In genomic region chr17:17843534-17844261, GRCm38 (mm10) we compare ENCODE assay signal across 10 mouse cellular contexts. TPM values are rescaled to one million over a fixed set of nuclear protein-coding genes. Genes with fewer than 3 reads are reported as not detected.
DNase-seq lines count a peak whose midpoint lies in the region; ATAC-seq and TF ChIP-seq lines count a peak whose summit lies in the region.
"Had no signal": no experiment of that assay in that cellular context is flagged by ENCODE, and none has a peak within 500 bp of the region (broad histone marks: within the 10 kb centered on the region; RNA-seq: fewer than 3 reads in every experiment).

No protein-coding gene starts in this region.

- peak; percentile 37 for DNase-seq in limb, embryonic 11.5 days (ENCODE audit: low spot score)
- DNase-seq in limb, embryonic 10.5 days (ENCODE audit: low spot score), result no peak
- DNase-seq in midbrain, postnatal 0 days (ENCODE audit: low spot score), result no peak
- no peak for DNase-seq in retina, embryonic 14.5 days (ENCODE audit: low spot score)
- DNase-seq in urinary bladder, adult 2 months (ENCODE audit: low spot score), result no peak

- no peak for TF ChIP-seq CTCF in midbrain, postnatal 0 days (IDR thresholded peaks at IDR 0.05)

- H3K9me3 ChIP-seq in limb, embryonic 11.5 days (ENCODE audit: control insufficient read depth, low read length), result no peaks in the 10 kb centered on the region
- H3K9me3 ChIP-seq in limb, embryonic 10.5 days (replicated peaks), result no peaks in the 10 kb centered on the region
- H3K9me3 ChIP-seq in embryonic facial prominence, embryonic 13.5 days, result no peaks in the 10 kb centered on the region
- no peaks in the 10 kb centered on the region for H3K9me3 ChIP-seq in hindbrain, embryonic 12.5 days (replicated peaks)
- no peaks in the 10 kb centered on the region for H3K9me3 ChIP-seq in midbrain, postnatal 0 days (ENCODE audit: low read length)

- peak; percentile 32; the same call in 1 of the 2 replicates for ATAC-seq in limb, embryonic 11.5 days (ENCODE audit: insufficient number of reproducible peaks, low FRiP score, low TSS enrichment, low read depth)
- ATAC-seq in embryonic facial prominence, embryonic 13.5 days (ENCODE audit: insufficient number of reproducible peaks, insufficient read depth, low FRiP score, low TSS enrichment, low read depth), result 0 out of 2 replicates have a peak, but pooled peaks have one; percentile 23
- ATAC-seq in hindbrain, embryonic 12.5 days (ENCODE audit: low FRiP score), result peak; percentile 68
- 0 out of 2 replicates have a peak, but pooled peaks have one; percentile 16 for ATAC-seq in midbrain, postnatal 0 days (ENCODE audit: low FRiP score)

- no peak overlapping the region for H3K4me2 ChIP-seq in limb, embryonic 11.5 days (ENCODE audit: low read depth, severe bottlenecking)
- H3K4me2 ChIP-seq in embryonic facial prominence, embryonic 13.5 days, result no peak overlapping the region
- no peak overlapping the region for H3K4me2 ChIP-seq in hindbrain, embryonic 12.5 days (replicated peaks)
- no peak overlapping the region for H3K4me2 ChIP-seq in midbrain, postnatal 0 days (ENCODE audit: low read depth, low read length, poor library complexity, severe bottlenecking)

- no peaks in the 10 kb centered on the region for H3K4me1 ChIP-seq in limb, embryonic 11.5 days (ENCODE audit: control insufficient read depth, insufficient read depth, low read length)
- H3K4me1 ChIP-seq in limb, embryonic 10.5 days, result no peaks in the 10 kb centered on the region; the same call in 1 of the 2 replicates
- H3K4me1 ChIP-seq in embryonic facial prominence, embryonic 13.5 days, result peaks cover under 1% of the 10 kb centered on the region; the same call in 1 of the 2 replicates
- peaks cover 1% of the 10 kb centered on the region; the same call in 1 of the 2 replicates for H3K4me1 ChIP-seq in hindbrain, embryonic 12.5 days
- H3K4me1 ChIP-seq in midbrain, postnatal 0 days (ENCODE audit: insufficient read depth, low read length), result no peaks in the 10 kb centered on the region; the same call in 1 of the 2 replicates

- peaks cover 3% of the 10 kb centered on the region; the same call in 1 of the 2 replicates for H3K27me3 ChIP-seq in limb, embryonic 11.5 days (ENCODE audit: control insufficient read depth, insufficient read depth, low read length)
- H3K27me3 ChIP-seq in limb, embryonic 10.5 days (ENCODE audit: low read depth, poor library complexity, severe bottlenecking), result peaks cover 13% of the 10 kb centered on the region
- no peaks in the 10 kb centered on the region for H3K27me3 ChIP-seq in embryonic facial prominence, embryonic 13.5 days
- H3K27me3 ChIP-seq in hindbrain, embryonic 12.5 days, result peaks cover 6% of the 10 kb centered on the region; the same call in 1 of the 2 replicates
- H3K27me3 ChIP-seq in midbrain, postnatal 0 days (ENCODE audit: insufficient read depth, low read length), result no peaks in the 10 kb centered on the region

- peaks cover 6% of the 10 kb centered on the region; the same call in 1 of the 2 replicates for H3K36me3 ChIP-seq in limb, embryonic 11.5 days (ENCODE audit: control insufficient read depth, insufficient read depth, low read length)
- H3K36me3 ChIP-seq in limb, embryonic 10.5 days, result peaks cover 55% of the 10 kb centered on the region
- peaks cover 42% of the 10 kb centered on the region for H3K36me3 ChIP-seq in embryonic facial prominence, embryonic 13.5 days
- H3K36me3 ChIP-seq in hindbrain, embryonic 12.5 days, result peaks cover 27% of the 10 kb centered on the region; the same call in 1 of the 2 replicates
- peaks cover 3% of the 10 kb centered on the region; the same call in 1 of the 2 replicates for H3K36me3 ChIP-seq in midbrain, postnatal 0 days (ENCODE audit: insufficient read depth, low read length)

- H3K9ac ChIP-seq in limb, embryonic 11.5 days (ENCODE audit: low read length), result no peak overlapping the region
- no peak overlapping the region for H3K9ac ChIP-seq in embryonic facial prominence, embryonic 13.5 days
- H3K9ac ChIP-seq in hindbrain, embryonic 12.5 days, result no peak overlapping the region
- H3K9ac ChIP-seq in midbrain, postnatal 0 days (replicated peaks; ENCODE audit: low read length, poor library complexity, severe bottlenecking), result no peak overlapping the region

- H3K4me3 ChIP-seq in limb, embryonic 11.5 days (ENCODE audit: low read depth, low read length), result no peak overlapping the region
- H3K4me3 ChIP-seq in limb, embryonic 10.5 days, result no peak overlapping the region
- no peak overlapping the region for H3K4me3 ChIP-seq in embryonic facial prominence, embryonic 13.5 days
- H3K4me3 ChIP-seq in hindbrain, embryonic 12.5 days, result no peak overlapping the region
- no peak overlapping the region for H3K4me3 ChIP-seq in midbrain, postnatal 0 days (ENCODE audit: low read depth, low read length)
- H3K4me3 ChIP-seq: erythroblast, embryonic 14.5 days had no signal

- H3K27ac ChIP-seq in limb, embryonic 11.5 days (replicated peaks; ENCODE audit: low read depth, low read length), result no peak overlapping the region
- H3K27ac ChIP-seq in limb, embryonic 10.5 days, result no peak overlapping the region
- no peak overlapping the region for H3K27ac ChIP-seq in embryonic facial prominence, embryonic 13.5 days
- H3K27ac ChIP-seq in hindbrain, embryonic 12.5 days, result 0 out of 2 replicates have a peak overlapping the region, but pooled peaks have one; percentile 12
- no peak overlapping the region for H3K27ac ChIP-seq in midbrain, postnatal 0 days (ENCODE audit: low read depth, low read length)

- 78% methylated on average over 27 of the region's 27 CpGs for WGBS in limb, embryonic 11.5 days
- WGBS in limb, embryonic 10.5 days, result 75% methylated on average over 27 of the region's 27 CpGs
- WGBS in embryonic facial prominence, embryonic 13.5 days, result 77% methylated on average over 27 of the region's 27 CpGs
- WGBS in hindbrain, embryonic 12.5 days, result 73% methylated on average over 27 of the region's 27 CpGs
- 80% methylated on average over 27 of the region's 27 CpGs for WGBS in midbrain, postnatal 0 days

RNA-seq across cellular contexts. Expression of gene Has1, which starts 11.3 kb away (rescaled TPM):
- polyA plus RNA-seq in limb, embryonic 11.5 days (2014; fragmentation: Nextera tagmentation; extraction: Ambion mirVana), result 1.5 and 2.0 TPM in 2 replicates
- polyA plus RNA-seq in limb, embryonic 10.5 days (2016; fragmentation: Nextera tagmentation; extraction: Ambion mirVana), result 1.2 and 2.1 TPM in 2 replicates
- polyA plus RNA-seq in embryonic facial prominence, embryonic 13.5 days (2015; fragmentation: Nextera tagmentation; extraction: Ambion mirVana), result 1.3 and 1.6 TPM in 2 replicates
- polyA plus RNA-seq in hindbrain, embryonic 12.5 days (2016; fragmentation: Nextera tagmentation; extraction: Ambion mirVana), result 1.3 and 1.4 TPM in 2 replicates
- 1.1 and 1.5 TPM in 2 replicates for total RNA-seq in midbrain, postnatal 0 days (2014; rRNA removed)
- 0.81 and 0.91 TPM in 2 replicates for polyA plus RNA-seq in midbrain, postnatal 0 days (2015; fragmentation: Nextera tagmentation; extraction: Ambion mirVana)
- polyA plus RNA-seq in urinary bladder, adult 2 months (2012; rRNA removed), result 0.62 and 0.90 TPM in 2 replicates
- total RNA-seq: hematopoietic stem cell, adult 5-6 weeks had no signal
- polyA plus RNA-seq: erythroblast, embryonic 14.5 days had no signal

RNA-seq across cellular contexts. Expression of gene Spaca6, which starts 16.7 kb away (rescaled TPM):
- polyA plus RNA-seq in limb, embryonic 11.5 days (2014; fragmentation: Nextera tagmentation; extraction: Ambion mirVana), result 35.5 and 39.7 TPM in 2 replicates
- polyA plus RNA-seq in limb, embryonic 10.5 days (2016; fragmentation: Nextera tagmentation; extraction: Ambion mirVana), result 55.0 and 75.1 TPM in 2 replicates
- 51.9 and 52.6 TPM in 2 replicates for polyA plus RNA-seq in embryonic facial prominence, embryonic 13.5 days (2015; fragmentation: Nextera tagmentation; extraction: Ambion mirVana)
- 50.5 and 56.4 TPM in 2 replicates for polyA plus RNA-seq in hindbrain, embryonic 12.5 days (2016; fragmentation: Nextera tagmentation; extraction: Ambion mirVana)
- 17.4 and 34.0 TPM in 2 replicates for total RNA-seq in midbrain, postnatal 0 days (2014; rRNA removed)
- polyA plus RNA-seq in midbrain, postnatal 0 days (2015; fragmentation: Nextera tagmentation; extraction: Ambion mirVana), result 14.1 and 16.2 TPM in 2 replicates
- 91.3 and 98.6 TPM in 2 replicates for polyA plus RNA-seq in urinary bladder, adult 2 months (2012; rRNA removed)
- polyA plus RNA-seq: erythroblast, embryonic 14.5 days had no signal

RNA-seq across cellular contexts. Expression of gene Fpr1, which starts 40.0 kb away (rescaled TPM):
- not detected in 2 replicates for polyA plus RNA-seq in limb, embryonic 11.5 days (2014; fragmentation: Nextera tagmentation; extraction: Ambion mirVana)
- polyA plus RNA-seq in limb, embryonic 10.5 days (2016; fragmentation: Nextera tagmentation; extraction: Ambion mirVana), result not detected in 2 replicates
- polyA plus RNA-seq in embryonic facial prominence, embryonic 13.5 days (2015; fragmentation: Nextera tagmentation; extraction: Ambion mirVana), result 0.19 TPM in 1 of 2 replicates, not detected in the other
- polyA plus RNA-seq in hindbrain, embryonic 12.5 days (2016; fragmentation: Nextera tagmentation; extraction: Ambion mirVana), result 0.23 TPM in 1 of 2 replicates, not detected in the other
- 0.52 TPM in 1 of 2 replicates, not detected in the other for total RNA-seq in midbrain, postnatal 0 days (2014; rRNA removed)
- polyA plus RNA-seq in midbrain, postnatal 0 days (2015; fragmentation: Nextera tagmentation; extraction: Ambion mirVana), result 0.22 TPM in 1 of 2 replicates, not detected in the other
- polyA plus RNA-seq in urinary bladder, adult 2 months (2012; rRNA removed), result 0.15 and 0.18 TPM in 2 replicates
- polyA plus RNA-seq: erythroblast, embryonic 14.5 days had no signal

RNA-seq across cellular contexts. Expression of gene Fpr2, which starts 43.9 kb away (rescaled TPM):
- polyA plus RNA-seq in limb, embryonic 11.5 days (2014; fragmentation: Nextera tagmentation; extraction: Ambion mirVana), result not detected in 2 replicates
- 0.16 TPM in 1 of 2 replicates, not detected in the other for polyA plus RNA-seq in limb, embryonic 10.5 days (2016; fragmentation: Nextera tagmentation; extraction: Ambion mirVana)
- not detected in 2 replicates for polyA plus RNA-seq in embryonic facial prominence, embryonic 13.5 days (2015; fragmentation: Nextera tagmentation; extraction: Ambion mirVana)
- polyA plus RNA-seq in hindbrain, embryonic 12.5 days (2016; fragmentation: Nextera tagmentation; extraction: Ambion mirVana), result not detected in 2 replicates
- 0.52 TPM in 1 of 2 replicates, not detected in the other for total RNA-seq in midbrain, postnatal 0 days (2014; rRNA removed)
- polyA plus RNA-seq in midbrain, postnatal 0 days (2015; fragmentation: Nextera tagmentation; extraction: Ambion mirVana), result 0.31 and 0.74 TPM in 2 replicates
- polyA plus RNA-seq in urinary bladder, adult 2 months (2012; rRNA removed), result 0.28 and 0.43 TPM in 2 replicates
- polyA plus RNA-seq: erythroblast, embryonic 14.5 days had no signal

RNA-seq across cellular contexts. Expression of gene Fpr3, which starts 44.0 kb away (rescaled TPM):
- polyA plus RNA-seq in limb, embryonic 11.5 days (2014; fragmentation: Nextera tagmentation; extraction: Ambion mirVana), result not detected in 2 replicates
- not detected in 2 replicates for polyA plus RNA-seq in limb, embryonic 10.5 days (2016; fragmentation: Nextera tagmentation; extraction: Ambion mirVana)
- not detected in 2 replicates for polyA plus RNA-seq in embryonic facial prominence, embryonic 13.5 days (2015; fragmentation: Nextera tagmentation; extraction: Ambion mirVana)
- polyA plus RNA-seq in hindbrain, embryonic 12.5 days (2016; fragmentation: Nextera tagmentation; extraction: Ambion mirVana), result not detected in 2 replicates
- total RNA-seq in midbrain, postnatal 0 days (2014; rRNA removed), result not detected in 2 replicates
- polyA plus RNA-seq in midbrain, postnatal 0 days (2015; fragmentation: Nextera tagmentation; extraction: Ambion mirVana), result not detected in 2 replicates
- polyA plus RNA-seq in urinary bladder, adult 2 months (2012; rRNA removed), result not detected in 2 replicates
- total RNA-seq: hematopoietic stem cell, adult 5-6 weeks had no signal
- polyA plus RNA-seq: erythroblast, embryonic 14.5 days; limb, embryonic 14.5 days had no signal

Comparison
In these comparisons a context has a peak if more than half of its experiments do, and no peak if none do; other contexts are left out.
1. ATAC-seq: peak in every context shown above with its lines; median percentile 68 in hindbrain, embryonic 12.5 days; 32 in limb, embryonic 11.5 days; 23 in embryonic facial prominence, embryonic 13.5 days; 16 in midbrain, postnatal 0 days.